Mouse (Mus musculus): ENCODE measurements at regions not wholly inside any gene's neighbourhood (a gene's known extent, or its start where the extent isn't known, plus 50 kb on each side); places are given as distances from the start of the nearest gene placed in this dataset.

- DNase-seq (ENCODE audit: low spot score in 2 of 2) = no peak
Observed at GRCm38 (mm10) chr4:80691774-80692485, 142.0 kb upstream of the Tyrp1 start.

DNA sequence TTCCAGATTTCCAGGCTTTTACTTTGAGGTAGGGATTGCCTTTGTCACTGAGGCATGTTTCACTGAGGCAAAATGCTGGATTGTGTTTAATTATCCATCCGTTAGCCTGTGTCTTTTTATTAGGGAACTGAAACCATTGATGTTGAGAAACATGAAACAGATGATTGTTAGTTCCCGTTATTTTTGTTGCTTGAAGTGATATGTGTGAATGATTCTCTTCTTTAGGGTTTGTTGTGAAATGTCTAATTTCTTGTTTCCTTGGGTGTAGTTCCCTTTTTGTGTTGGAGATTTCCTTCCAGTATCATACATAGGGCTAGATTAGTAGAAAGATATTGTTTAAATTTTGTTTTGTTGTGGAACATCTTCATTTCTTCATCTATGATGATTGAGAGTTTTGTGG lies 121.2 kb upstream of the Tyrp1 start:
- DNase-seq (ENCODE audit: low spot score in 2 of 2) = no peak

DNA sequence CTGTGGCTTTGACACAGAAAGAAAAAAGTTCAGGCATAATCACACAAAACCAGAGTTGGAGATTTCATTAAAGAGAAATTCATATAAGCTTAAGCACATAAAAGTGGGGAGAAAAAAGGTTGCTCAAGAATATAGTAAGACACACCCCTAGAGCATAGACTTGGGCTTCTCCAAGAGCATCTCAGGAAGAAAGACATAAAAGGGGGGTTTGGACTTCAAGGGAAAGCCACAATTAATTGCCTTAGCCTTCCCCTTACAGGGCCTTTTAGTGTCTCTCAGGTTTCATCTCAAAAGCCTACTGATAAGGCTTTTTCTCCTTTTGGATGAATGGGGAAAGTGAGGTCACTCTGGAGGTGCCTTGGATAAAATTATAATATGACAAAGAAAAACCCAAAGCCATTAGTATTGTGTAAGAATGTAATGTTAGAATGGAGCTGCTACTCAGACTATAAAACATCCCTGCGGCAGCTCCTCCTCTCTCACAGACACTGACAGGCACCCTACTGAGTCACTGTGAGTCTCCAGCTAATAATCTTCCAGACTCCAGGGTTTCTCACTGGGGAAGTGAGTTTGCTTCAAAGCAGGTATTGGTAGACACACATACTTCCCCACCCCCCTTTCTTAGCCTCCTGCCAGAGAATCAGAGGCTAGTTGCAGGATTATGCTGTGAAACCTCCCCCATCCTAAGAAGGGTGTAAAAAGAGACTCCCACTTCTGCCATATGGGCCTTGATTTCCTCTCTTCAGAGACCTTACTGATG lies 88.8 kb upstream of the Tyrp1 start:
- DNase-seq (ENCODE audit: low spot score in 2 of 2) = no peak

DNA sequence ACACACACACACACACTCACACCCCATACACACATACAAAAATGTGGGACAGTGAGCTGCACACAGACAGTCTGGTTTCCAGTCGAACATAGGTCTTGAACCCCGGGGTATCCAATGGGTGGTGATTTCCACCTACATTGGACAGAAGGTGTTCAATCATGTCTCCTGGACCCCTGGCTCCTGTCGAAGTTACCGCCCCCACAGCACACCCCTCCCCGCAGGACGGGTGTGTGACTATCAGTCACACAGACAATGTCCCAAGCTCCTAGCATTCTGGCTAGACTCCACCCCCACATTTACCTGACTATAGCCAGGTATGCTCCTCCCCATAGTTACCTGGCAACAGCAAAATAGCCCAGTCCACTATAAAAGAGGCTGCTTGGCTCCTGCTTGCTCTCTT lies 81.7 kb upstream of the Tyrp1 start:
- DNase-seq (ENCODE audit: low spot score in 2 of 2) = no peak

DNA sequence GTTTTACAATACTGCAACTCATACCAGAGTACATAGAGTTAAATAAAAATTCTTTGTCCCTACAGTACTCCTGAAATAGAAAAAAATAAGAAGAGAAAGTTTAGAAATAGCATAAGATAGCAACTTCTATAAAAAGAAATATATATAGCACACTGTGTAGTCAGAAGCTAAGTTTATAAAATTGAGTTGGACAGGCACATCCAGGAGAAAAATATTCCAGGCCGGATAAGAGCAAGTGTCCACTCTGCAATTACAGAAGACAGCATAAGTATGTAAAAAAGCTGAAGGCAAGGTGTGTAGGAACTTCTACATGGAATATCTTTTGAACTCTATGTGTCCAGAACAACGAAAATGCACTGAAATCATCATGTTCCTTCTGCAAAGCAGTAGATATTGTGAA lies 77.8 kb upstream of the Tyrp1 start:
- DNase-seq (ENCODE audit: low spot score in 2 of 2) = no peak

GRCm38 (mm10) chr4:80764024-80764423 lies 69.9 kb upstream of the Tyrp1 start:
- DNase-seq (ENCODE audit: low spot score in 2 of 2) = no peak

DNA sequence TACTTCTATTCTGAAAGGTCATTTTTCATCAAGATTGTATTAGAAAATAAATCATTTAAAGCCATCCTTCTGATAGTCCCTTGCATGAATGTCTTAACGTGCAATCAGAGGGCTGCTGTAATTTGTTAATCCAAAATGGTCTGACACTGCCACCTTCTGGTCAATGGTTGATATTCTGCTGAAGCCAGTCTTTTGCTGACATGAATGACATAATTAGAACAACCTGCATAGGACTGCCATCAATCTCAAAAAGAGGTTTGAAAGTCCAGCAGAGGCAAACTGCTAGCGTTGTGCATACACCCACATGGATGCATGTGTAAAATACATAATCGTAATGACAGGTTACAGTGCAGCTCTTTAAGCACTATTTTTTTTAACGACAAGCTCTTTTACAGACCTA lies 68.1 kb upstream of the Tyrp1 start:
- peak; percentile 29 to 55 for DNase-seq (ENCODE audit: low spot score in 2 of 2)

GRCm38 (mm10) chr4:80767447-80767846 lies 66.5 kb upstream of the Tyrp1 start:
- no peak for DNase-seq (ENCODE audit: low spot score in 2 of 2)

All from adrenal gland, adult 18-20 months (tissue).